Mouse (Mus musculus) bone marrow macrophage, adult 2 months (primary cell): ENCODE measurements around the gene Rasa1.

Source experiments
- CTCF ChIP-seq: IDR thresholded peaks from 2 replicates; pipeline ENCODE4 v1.5.1; 2012; ENCODE audit warnings: low read depth, mild to moderate bottlenecking, low read length, moderate library complexity
- POLR2A ChIP-seq: IDR thresholded peaks from 2 replicates; pipeline ENCODE4 v1.6.1; 2012; ENCODE audit warnings: mild to moderate bottlenecking, low read depth, low read length, borderline replicate concordance

DNA sequence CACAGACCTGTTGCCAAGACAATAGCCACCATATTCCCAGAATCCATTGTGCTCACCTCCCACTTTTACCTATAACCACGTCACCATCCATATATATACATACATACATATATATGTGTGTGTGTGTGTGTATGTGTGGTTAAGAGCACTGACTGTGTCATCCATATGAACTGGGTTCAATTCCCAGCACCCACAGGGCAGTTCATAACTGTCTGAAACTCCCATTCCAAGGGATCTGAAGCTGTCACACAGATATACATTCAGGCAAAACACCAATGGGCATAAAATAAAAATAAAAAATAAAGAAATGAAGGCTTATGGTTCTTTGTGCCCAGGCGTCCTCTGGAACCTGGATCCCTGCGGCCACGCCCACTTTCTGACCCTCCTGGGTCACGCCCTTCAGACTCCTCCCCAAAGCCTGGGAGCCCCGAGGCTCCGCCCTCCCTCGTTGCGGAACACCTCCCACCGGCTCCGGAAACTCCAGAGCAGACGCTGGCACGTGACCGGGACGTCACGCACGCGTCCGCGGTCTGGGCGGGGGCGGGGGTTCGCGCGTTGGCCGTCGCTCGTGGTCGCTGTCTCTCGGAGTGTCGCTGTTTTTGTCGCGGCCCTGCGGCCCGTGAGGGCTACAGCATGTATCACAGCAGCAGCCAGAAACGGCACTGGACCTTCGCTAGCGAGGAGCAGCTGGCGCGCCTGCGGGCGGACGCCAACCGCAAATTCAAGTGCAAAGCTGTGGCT is 99.9 kb downstream of the Rasa1 start, which contains the start of gene Ccnh:
- TF ChIP-seq CTCF (no peak), POLR2A (no peak)
